ENCODE assay signal across 30 mouse cellular contexts in the genomic region with DNA sequence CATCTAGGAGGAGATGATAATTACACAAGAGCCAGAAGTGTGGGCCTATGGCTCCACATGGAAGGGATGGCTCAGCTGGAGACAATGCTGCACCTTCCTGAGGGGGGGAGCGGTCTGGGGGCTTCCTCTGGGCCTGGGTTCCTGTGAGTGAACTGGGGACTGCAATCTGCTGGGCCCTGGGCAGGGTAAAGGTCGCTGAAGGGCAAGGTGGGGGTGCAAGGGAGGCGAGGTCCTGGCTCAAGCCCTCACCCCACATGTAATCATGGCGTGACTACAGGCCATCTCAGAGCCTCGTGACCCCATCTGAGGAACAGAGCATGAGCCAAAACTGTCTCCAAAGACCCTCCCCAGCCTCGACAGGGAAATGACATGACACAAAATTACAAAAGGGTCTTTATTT. TPM values are rescaled to one million over a fixed set of nuclear protein-coding genes. Genes with fewer than 3 reads are reported as not detected.
A peak's percentile ranks its signal among the peaks of the same experiment; 100 is the strongest.
DNase-seq lines count a peak whose midpoint lies in the region; ATAC-seq and TF ChIP-seq lines count a peak whose summit lies in the region.
"Had no signal": no experiment of that assay in that cellular context is flagged by ENCODE, and none has a peak within 500 bp of the region (broad histone marks: within the 10 kb centered on the region; RNA-seq: fewer than 3 reads in every experiment).

No protein-coding gene starts in this region.

- intact Hi-C loops in gastrocnemius, adult 2 months (cut with DNase I), result no loop called here
- intact Hi-C loops in gastrocnemius, postnatal 36 days (cut with DNase I), result no loop called here

- DNase-seq in cerebellum, adult 11-12 months, result peak; percentile 51
- DNase-seq in cerebellum, postnatal 4 days (ENCODE audit: low spot score in 2 of 2), result no peak
- peak; percentile 13 for DNase-seq in gastrocnemius, adult 2 months
- no peak for DNase-seq in gastrocnemius, postnatal 36 days
- DNase-seq in kidney, postnatal 4 days, result no peak
- DNase-seq in liver, postnatal 0 days, result no peak
- DNase-seq in liver, result no peak
- DNase-seq: adrenal gland, postnatal 10 days; gastrocnemius, postnatal 25 days; heart, adult 2 months; lung, embryonic 14.5 days; lung, postnatal 14 days; right cerebral cortex, postnatal 25 days had no signal

- ATAC-seq in kidney, embryonic 15.5 days (replicated peaks; ENCODE audit: low FRiP score), result no peak
- ATAC-seq in liver, postnatal 0 days, result no peak
- ATAC-seq: forebrain, embryonic 14.5 days; hindbrain, embryonic 16.5 days; midbrain, embryonic 16.5 days had no signal

- H3K9me3 ChIP-seq in kidney, embryonic 15.5 days (replicated peaks), result no peaks in the 10 kb centered on the region
- H3K9me3 ChIP-seq in liver, postnatal 0 days (ENCODE audit: low read length), result no peaks in the 10 kb centered on the region
- H3K9me3 ChIP-seq: G1E; heart, embryonic 12.5 days; limb, embryonic 12.5 days; stomach, embryonic 15.5 days had no signal

- no peak overlapping the region for H3K9ac ChIP-seq in kidney, embryonic 15.5 days
- no peak overlapping the region for H3K9ac ChIP-seq in liver, postnatal 0 days (replicated peaks)
- H3K9ac ChIP-seq: heart, embryonic 12.5 days; limb, embryonic 12.5 days; liver, embryonic 14.5 days; lung, embryonic 14.5 days; stomach, embryonic 15.5 days had no signal

- TF ChIP-seq CTCF in gastrocnemius, adult 2 months (IDR thresholded peaks at IDR 0.05), result no peak
- no peak for TF ChIP-seq CTCF in liver, postnatal 0 days (IDR thresholded peaks at IDR 0.05; ENCODE audit: low read depth)

- peaks cover 33% of the 10 kb centered on the region for H3K4me1 ChIP-seq in kidney, embryonic 15.5 days
- peaks cover 18% of the 10 kb centered on the region for H3K4me1 ChIP-seq in liver, postnatal 0 days (ENCODE audit: insufficient read depth)

- no peak overlapping the region for H3K27ac ChIP-seq in gastrocnemius, adult 2 months
- peak overlapping the region; percentile 59 for H3K27ac ChIP-seq in kidney, embryonic 15.5 days
- peak overlapping the region; percentile 55; the same call in 1 of the 2 replicates for H3K27ac ChIP-seq in liver, postnatal 0 days (ENCODE audit: low read depth)
- H3K27ac ChIP-seq: heart, adult 2 months; limb, embryonic 12.5 days; liver, embryonic 14.5 days; stomach, embryonic 15.5 days had no signal

- no peaks in the 10 kb centered on the region for H3K27me3 ChIP-seq in kidney, embryonic 15.5 days
- H3K27me3 ChIP-seq in liver, postnatal 0 days (ENCODE audit: insufficient read depth, low read length), result no peaks in the 10 kb centered on the region
- H3K27me3 ChIP-seq: heart, embryonic 12.5 days; limb, embryonic 12.5 days; stomach, embryonic 15.5 days had no signal

- peaks cover 60% of the 10 kb centered on the region for H3K36me3 ChIP-seq in kidney, embryonic 15.5 days
- H3K36me3 ChIP-seq in liver, postnatal 0 days (replicated peaks; ENCODE audit: insufficient read depth, low read length), result 0 out of 2 replicates have a peak, but pooled peaks cover 9% of the 10 kb centered on the region

- no peak for TF ChIP-seq EP300 in liver, postnatal 0 days (IDR thresholded peaks at IDR 0.05; ENCODE audit: low read depth)

- H3K4me3 ChIP-seq in gastrocnemius, adult 2 months, result no peak overlapping the region
- no peak overlapping the region for H3K4me3 ChIP-seq in kidney, embryonic 15.5 days (replicated peaks)
- H3K4me3 ChIP-seq in liver, postnatal 0 days (ENCODE audit: low read depth, low read length), result no peak overlapping the region
- H3K4me3 ChIP-seq: heart, adult 2 months; heart, embryonic 12.5 days; limb, embryonic 12.5 days; stomach, embryonic 15.5 days had no signal

- H3K4me2 ChIP-seq in kidney, embryonic 15.5 days, result no peak overlapping the region
- no peak overlapping the region for H3K4me2 ChIP-seq in liver, postnatal 0 days (ENCODE audit: low read depth, low read length)
- H3K4me2 ChIP-seq: heart, embryonic 12.5 days; limb, embryonic 12.5 days; lung, embryonic 14.5 days; stomach, embryonic 15.5 days had no signal

- WGBS in kidney, embryonic 15.5 days, result 83% methylated on average over 6 of the region's 6 CpGs
- WGBS in liver, postnatal 0 days (ENCODE audit: insufficient replicate concordance), result 72% methylated on average over 6 of the region's 6 CpGs

RNA-seq across cellular contexts. Expression of a gene that starts 4.1 kb away (rescaled TPM):
- total RNA-seq in gastrocnemius, adult 2 months (2021), result 10 to 100 TPM; 26.7 to 32.9 TPM
- total RNA-seq in gastrocnemius, postnatal 36 days (2021), result 10 to 100 TPM; 33.7 to 35.3 TPM
- 64.2 and 66.8 TPM in 2 replicates for polyA plus RNA-seq in kidney, embryonic 15.5 days (2015; fragmentation: Nextera tagmentation; extraction: Ambion mirVana)
- 20.1 and 26.5 TPM in 2 replicates for polyA plus RNA-seq in liver, postnatal 0 days (2015; fragmentation: Nextera tagmentation; extraction: Ambion mirVana)

RNA-seq across cellular contexts. Expression of a gene that starts 7.9 kb away (rescaled TPM):
- 10 to 100 TPM; 16.8 to 18.1 TPM for total RNA-seq in gastrocnemius, adult 2 months (2021)
- 10 to 100 TPM; 14.6 to 18.7 TPM for total RNA-seq in gastrocnemius, postnatal 36 days (2021)
- 15.3 and 16.5 TPM in 2 replicates for polyA plus RNA-seq in kidney, embryonic 15.5 days (2015; fragmentation: Nextera tagmentation; extraction: Ambion mirVana)
- 7.9 and 10.0 TPM in 2 replicates for polyA plus RNA-seq in liver, postnatal 0 days (2015; fragmentation: Nextera tagmentation; extraction: Ambion mirVana)
- total RNA-seq: neutrophil, adult 5-6 weeks had no signal

RNA-seq across cellular contexts. Expression of a gene that starts 27.4 kb away (rescaled TPM):
- total RNA-seq in gastrocnemius, adult 2 months (2021), result not detected
- total RNA-seq in gastrocnemius, postnatal 36 days (2021), result not detected
- 0.31 and 0.33 TPM in 2 replicates for polyA plus RNA-seq in kidney, embryonic 15.5 days (2015; fragmentation: Nextera tagmentation; extraction: Ambion mirVana)
- not detected in 2 replicates for polyA plus RNA-seq in liver, postnatal 0 days (2015; fragmentation: Nextera tagmentation; extraction: Ambion mirVana)
- total RNA-seq: adrenal gland, postnatal 10 days; gastrocnemius, postnatal 25 days; heart, adult 2 months; hematopoietic stem cell, adult 5-6 weeks; layer of hippocampus, adult 18-20 months; layer of hippocampus, postnatal 10 days; left cerebral cortex, adult 18-20 months; left cerebral cortex, postnatal 14 days; neutrophil, adult 5-6 weeks had no signal
- polyA plus RNA-seq: G1E; heart, adult 2 months; heart, embryonic 12.5 days; heart, postnatal 0 days; lung, embryonic 14.5 days; neural tube, embryonic 11.5 days had no signal

RNA-seq across cellular contexts. Expression of a gene that starts 39.7 kb away (rescaled TPM):
- total RNA-seq in gastrocnemius, adult 2 months (2021), result 1 to 10 TPM; 1.2 to 2.0 TPM
- total RNA-seq in gastrocnemius, postnatal 36 days (2021), result 1 to 10 TPM; 1.9 to 2.5 TPM
- polyA plus RNA-seq in kidney, embryonic 15.5 days (2015; fragmentation: Nextera tagmentation; extraction: Ambion mirVana), result 5.6 and 6.8 TPM in 2 replicates
- 1.6 and 1.9 TPM in 2 replicates for polyA plus RNA-seq in liver, postnatal 0 days (2015; fragmentation: Nextera tagmentation; extraction: Ambion mirVana)

Comparison
In these comparisons a context has a peak if more than half of its experiments do, and no peak if none do; other contexts are left out.
1. DNase-seq: peak in cerebellum, adult 11-12 months (single experiment) and gastrocnemius, adult 2 months (single experiment); none in cerebellum, postnatal 4 days (0 of 2), gastrocnemius, postnatal 36 days (0 of 2), kidney, postnatal 4 days (0 of 2), liver, postnatal 0 days (single experiment) and liver (single experiment).